Mouse (Mus musculus): ENCODE measurements around the gene Frs2. TPM values are rescaled to one million over a fixed set of nuclear protein-coding genes. Genes with fewer than 3 reads are reported as not detected.
A peak's percentile ranks its signal among the peaks of the same experiment; 100 is the strongest.

Gene Frs2
- polyA plus RNA-seq, 1 experiment = 8.8 TPM

DNA sequence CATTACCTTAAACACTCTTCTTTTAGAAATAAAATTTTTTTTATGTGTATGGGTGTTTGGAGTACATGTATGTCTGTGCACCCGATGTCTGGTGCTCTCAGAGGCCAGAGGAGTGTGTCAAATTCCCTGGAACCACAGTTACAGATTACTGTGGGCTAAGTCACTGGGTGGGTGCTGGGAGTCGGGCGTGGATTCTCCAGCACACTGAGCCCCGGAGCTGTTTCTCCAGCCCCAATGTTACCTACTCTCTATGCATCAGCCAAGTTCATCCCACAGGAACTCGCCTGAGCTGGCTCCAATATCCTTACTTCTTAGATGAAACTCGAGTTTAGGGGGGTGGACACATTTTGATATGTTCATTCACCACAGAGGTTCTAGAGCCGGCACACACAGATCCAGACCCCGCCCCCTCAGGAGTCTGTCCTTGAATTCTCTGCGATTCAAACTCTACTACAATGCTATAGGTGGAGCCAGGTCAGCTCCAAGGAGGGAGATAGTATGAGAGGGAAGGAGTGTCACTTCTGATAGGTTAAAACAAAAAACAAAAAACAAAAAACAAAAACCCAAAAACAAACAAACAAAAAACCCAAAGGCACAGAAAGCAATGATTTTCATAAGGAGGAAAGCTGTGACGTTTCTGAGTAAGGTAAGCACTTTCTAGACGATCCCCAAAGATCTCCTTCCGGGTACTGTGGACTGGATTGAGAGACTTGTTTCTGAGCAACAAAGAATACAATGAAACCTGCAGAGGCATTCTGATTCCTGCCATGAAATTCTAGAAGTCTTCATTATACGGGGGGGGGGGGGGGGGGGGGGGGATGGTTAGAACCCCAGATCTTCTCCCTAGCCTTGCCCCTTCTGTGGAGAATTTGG, 25.5 kb upstream of the Frs2 start:
- Histone ChIP-seq H3K27ac (ENCODE audit: control insufficient read depth, insufficient read depth, low read depth, low read length, poor library complexity) (no peak overlapping the region), H3K4me1 (ENCODE audit: control insufficient read depth, insufficient read depth, low read length) (no peaks in the 10 kb centered on the region)

DNA sequence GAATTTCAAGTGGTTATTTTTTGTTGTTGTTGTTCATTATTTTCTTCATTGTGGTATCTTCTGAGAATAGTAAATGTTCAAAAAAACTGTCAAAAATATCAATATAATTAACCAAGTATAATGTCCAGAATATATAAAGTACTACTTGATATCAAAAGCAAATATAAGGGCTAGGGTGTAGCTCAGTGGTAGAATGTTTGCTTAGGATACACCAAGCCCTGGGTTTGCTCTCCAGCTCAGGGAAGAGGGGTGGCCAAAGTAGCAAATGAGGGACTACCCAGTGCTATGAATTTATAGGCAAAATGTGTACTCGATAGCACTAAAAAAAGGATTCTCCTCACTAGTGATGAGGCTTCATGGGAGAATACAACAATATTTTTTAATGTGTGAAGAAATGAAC, 24.8 kb upstream of the Frs2 start:
- Histone ChIP-seq H3K27ac (ENCODE audit: control insufficient read depth, insufficient read depth, low read depth, low read length, poor library complexity) (no peak overlapping the region), H3K4me1 (ENCODE audit: control insufficient read depth, insufficient read depth, low read length) (no peaks in the 10 kb centered on the region), H3K4me3 (replicated peaks; ENCODE audit: control insufficient read depth, low read depth, low read length) (no peak overlapping the region)
- TF ChIP-seq POLR2A (IDR thresholded peaks at IDR 0.05; ENCODE audit: borderline replicate concordance, control insufficient read depth, low read depth, low read length) (no peak), CTCF (IDR thresholded peaks at IDR 0.05; ENCODE audit: control insufficient read depth, insufficient read depth, low read length) (no peak)
- 89% methylated on average over 1 of the region's 1 CpGs for WGBS

More for the DNA sequence above, 25.5 kb upstream of the Frs2 start:
- H3K4me3 ChIP-seq (replicated peaks; ENCODE audit: control insufficient read depth, low read depth, low read length) = no peak overlapping the region
- TF ChIP-seq POLR2A (IDR thresholded peaks at IDR 0.05; ENCODE audit: borderline replicate concordance, control insufficient read depth, low read depth, low read length) (no peak), CTCF (IDR thresholded peaks at IDR 0.05; ENCODE audit: control insufficient read depth, insufficient read depth, low read length) (no peak)
- 53% methylated on average over 13 of the region's 13 CpGs for WGBS

DNA sequence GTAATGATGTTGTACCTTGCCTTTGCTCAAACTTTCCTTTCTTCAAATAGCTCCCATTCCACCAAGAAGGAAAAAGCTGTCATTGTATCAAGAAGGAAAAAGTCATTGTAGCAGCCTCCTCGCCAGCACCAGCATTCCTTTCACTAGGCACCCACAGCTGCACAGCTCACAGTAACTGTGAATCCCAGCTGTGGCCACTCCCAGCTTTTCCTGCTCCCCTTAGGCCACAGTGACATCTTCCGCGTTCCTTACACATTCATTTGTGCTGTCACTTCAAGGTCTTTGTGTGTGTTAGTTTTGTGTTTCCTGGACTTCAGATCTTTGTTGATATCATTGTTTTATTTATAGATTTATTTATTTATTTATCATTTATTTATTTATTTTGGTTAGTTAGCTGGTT, 23.7 kb upstream of the Frs2 start:
- H3K27ac ChIP-seq (ENCODE audit: control insufficient read depth, insufficient read depth, low read depth, low read length, poor library complexity) = no peak overlapping the region
- peaks cover 1% of the 10 kb centered on the region for H3K4me1 ChIP-seq (ENCODE audit: control insufficient read depth, insufficient read depth, low read length)
- 91% methylated on average over 3 of the region's 3 CpGs for WGBS
- TF ChIP-seq POLR2A (IDR thresholded peaks at IDR 0.05; ENCODE audit: borderline replicate concordance, control insufficient read depth, low read depth, low read length) (no peak), CTCF (IDR thresholded peaks at IDR 0.05; ENCODE audit: control insufficient read depth, insufficient read depth, low read length) (no peak)
- no peak overlapping the region for H3K4me3 ChIP-seq (replicated peaks; ENCODE audit: control insufficient read depth, low read depth, low read length)

DNA sequence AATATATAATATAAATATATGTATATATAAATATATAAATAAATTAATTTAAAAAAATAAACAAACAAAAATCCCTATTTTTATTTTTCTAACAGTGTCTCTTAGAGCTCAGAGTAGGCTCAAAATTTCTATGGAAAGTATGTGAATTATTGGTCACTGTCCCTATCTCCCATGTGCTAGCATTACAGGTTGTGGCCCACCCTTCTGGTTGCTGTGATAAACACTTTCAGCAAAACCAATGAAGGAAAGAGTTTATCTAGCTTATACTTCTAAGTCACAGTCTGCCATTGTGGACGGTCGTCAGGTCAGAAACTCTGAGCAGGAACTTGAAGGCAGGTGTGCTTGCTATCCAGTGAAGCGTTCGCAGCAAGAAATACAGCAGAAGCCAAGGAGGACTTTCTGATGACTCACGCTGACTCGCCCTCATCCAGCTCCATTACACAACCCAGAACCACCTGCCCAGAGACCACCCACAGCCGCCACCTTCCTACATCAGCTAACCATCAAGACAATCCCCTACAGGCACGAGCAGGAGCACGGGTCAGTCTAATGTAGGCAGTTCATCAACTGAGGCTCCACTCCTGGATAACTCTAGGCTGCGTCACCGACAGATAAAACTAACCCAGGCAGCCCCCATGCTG, 18.6 kb upstream of the Frs2 start:
- Histone ChIP-seq H3K4me1 (ENCODE audit: control insufficient read depth, insufficient read depth, low read length) (peaks cover 2% of the 10 kb centered on the region), H3K4me3 (replicated peaks; ENCODE audit: control insufficient read depth, low read depth, low read length) (peak overlapping the region; percentile 45)
- 83% methylated on average over 11 of the region's 11 CpGs for WGBS

DNA sequence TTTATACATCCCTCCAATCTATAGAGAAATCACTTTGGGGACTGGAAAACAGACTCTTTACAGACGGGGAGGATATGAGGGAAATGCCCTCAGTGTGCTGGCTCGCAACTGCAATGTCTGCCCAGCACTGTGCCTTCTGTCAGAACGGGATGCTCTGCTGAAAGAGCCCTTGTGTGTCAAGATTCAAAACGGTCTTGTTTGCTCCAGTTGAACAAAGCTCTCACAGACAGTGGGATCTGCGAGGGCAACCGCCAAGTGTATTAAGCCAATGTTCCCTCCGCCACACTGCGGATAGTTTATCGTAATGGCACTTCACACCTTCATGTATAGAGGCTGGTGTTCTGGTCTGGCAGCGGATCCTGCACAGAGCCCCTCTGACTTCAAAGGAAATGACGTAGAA, 14.3 kb upstream of the Frs2 start:
- Histone ChIP-seq H3K27ac (ENCODE audit: control insufficient read depth, insufficient read depth, low read depth, low read length, poor library complexity) (no peak overlapping the region), H3K4me1 (ENCODE audit: control insufficient read depth, insufficient read depth, low read length) (peaks cover 2% of the 10 kb centered on the region), H3K4me3 (replicated peaks; ENCODE audit: control insufficient read depth, low read depth, low read length) (no peak overlapping the region)
- TF ChIP-seq POLR2A (IDR thresholded peaks at IDR 0.05; ENCODE audit: borderline replicate concordance, control insufficient read depth, low read depth, low read length) (no peak), CTCF (IDR thresholded peaks at IDR 0.05; ENCODE audit: control insufficient read depth, insufficient read depth, low read length) (no peak)
- 73% methylated on average over 11 of the region's 11 CpGs for WGBS

More for the DNA sequence above, 18.6 kb upstream of the Frs2 start:
- H3K27ac ChIP-seq (ENCODE audit: control insufficient read depth, insufficient read depth, low read depth, low read length, poor library complexity) = peak overlapping the region; percentile 6; the same call in 1 of the 2 replicates
- TF ChIP-seq CTCF (IDR thresholded peaks at IDR 0.05; ENCODE audit: control insufficient read depth, insufficient read depth, low read length) (no peak), POLR2A (IDR thresholded peaks at IDR 0.05; ENCODE audit: borderline replicate concordance, control insufficient read depth, low read depth, low read length) (no peak)

DNA sequence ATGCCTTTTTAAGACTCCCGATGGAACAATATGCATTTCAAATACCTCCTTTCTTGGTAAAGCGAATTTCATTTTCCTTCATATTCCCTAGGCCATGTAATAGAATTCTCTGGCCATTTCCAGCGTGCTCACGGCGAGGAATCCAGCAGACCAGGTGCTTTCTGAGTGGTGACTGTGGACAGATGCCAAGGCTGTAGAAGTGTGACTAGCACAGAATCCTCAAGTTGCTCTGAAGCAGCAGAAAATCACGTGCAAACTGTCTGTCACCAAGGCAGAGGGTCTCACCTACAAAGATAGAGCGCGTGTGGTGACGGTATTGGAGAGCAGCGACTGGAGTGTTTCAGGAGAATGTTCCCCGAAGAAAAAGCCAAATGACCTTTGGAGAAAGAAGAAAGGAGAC, 11.8 kb upstream of the Frs2 start:
- Histone ChIP-seq H3K27ac (ENCODE audit: control insufficient read depth, insufficient read depth, low read depth, low read length, poor library complexity) (no peak overlapping the region), H3K4me1 (ENCODE audit: control insufficient read depth, insufficient read depth, low read length) (no peaks in the 10 kb centered on the region), H3K4me3 (replicated peaks; ENCODE audit: control insufficient read depth, low read depth, low read length) (no peak overlapping the region)
- TF ChIP-seq CTCF (IDR thresholded peaks at IDR 0.05; ENCODE audit: control insufficient read depth, insufficient read depth, low read length) (no peak), POLR2A (IDR thresholded peaks at IDR 0.05; ENCODE audit: borderline replicate concordance, control insufficient read depth, low read depth, low read length) (no peak)
- 84% methylated on average over 11 of the region's 11 CpGs for WGBS

DNA sequence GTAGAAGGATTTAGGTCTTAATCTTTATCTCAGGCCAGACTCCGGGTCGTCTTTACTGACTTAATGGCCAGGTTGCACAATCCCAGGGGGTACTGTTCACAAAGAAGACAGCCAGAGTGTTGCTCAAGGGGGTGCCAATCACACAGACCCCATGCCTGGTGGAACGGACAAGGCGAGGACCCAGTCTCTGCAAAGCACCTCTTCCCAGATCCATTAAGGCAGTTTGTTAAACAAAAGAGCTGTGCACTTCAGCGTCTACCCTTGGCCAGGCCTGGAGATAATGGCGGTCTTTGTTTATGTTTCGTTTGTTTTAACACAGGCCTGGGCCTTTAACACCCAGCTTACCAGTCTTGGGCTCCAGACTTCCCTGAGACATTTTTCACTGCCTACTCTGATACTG, 3.9 kb upstream of the Frs2 start:
- H3K27ac ChIP-seq (ENCODE audit: control insufficient read depth, insufficient read depth, low read depth, low read length, poor library complexity) = no peak overlapping the region
- no peak overlapping the region for H3K4me3 ChIP-seq (replicated peaks; ENCODE audit: control insufficient read depth, low read depth, low read length)
- no peaks in the 10 kb centered on the region; the same call in 1 of the 2 replicates for H3K4me1 ChIP-seq (ENCODE audit: control insufficient read depth, insufficient read depth, low read length)
- 69% methylated on average over 7 of the region's 7 CpGs for WGBS
- no peak for TF ChIP-seq POLR2A (IDR thresholded peaks at IDR 0.05; ENCODE audit: borderline replicate concordance, control insufficient read depth, low read depth, low read length)
- no peak for TF ChIP-seq CTCF (IDR thresholded peaks at IDR 0.05; ENCODE audit: control insufficient read depth, insufficient read depth, low read length)

DNA sequence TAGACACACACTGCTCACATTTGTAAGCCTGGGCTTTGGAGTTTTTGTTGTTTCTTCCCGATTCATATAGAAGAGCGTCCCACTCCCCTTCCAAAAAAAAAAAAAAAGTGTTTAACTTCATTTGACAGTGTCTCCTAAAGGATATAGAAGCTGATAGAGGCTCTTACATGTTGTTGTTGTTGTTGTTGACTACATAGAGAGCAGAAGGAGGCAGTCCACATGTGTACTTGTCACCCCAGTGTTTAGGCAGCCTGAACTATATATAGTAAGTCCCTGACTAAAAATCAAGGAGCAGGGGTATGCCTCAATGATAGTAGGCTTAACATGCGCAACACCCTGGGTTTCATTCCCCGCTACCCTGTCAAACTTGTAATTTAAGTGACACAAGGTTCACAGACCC, 3.3 kb upstream of the Frs2 start:
- TF ChIP-seq CTCF (IDR thresholded peaks at IDR 0.05; ENCODE audit: control insufficient read depth, insufficient read depth, low read length) (no peak), POLR2A (IDR thresholded peaks at IDR 0.05; ENCODE audit: borderline replicate concordance, control insufficient read depth, low read depth, low read length) (no peak)
- H3K4me3 ChIP-seq (replicated peaks; ENCODE audit: control insufficient read depth, low read depth, low read length) = no peak overlapping the region
- H3K4me1 ChIP-seq (ENCODE audit: control insufficient read depth, insufficient read depth, low read length) = no peaks in the 10 kb centered on the region; the same call in 1 of the 2 replicates
- H3K27ac ChIP-seq (ENCODE audit: control insufficient read depth, insufficient read depth, low read depth, low read length, poor library complexity) = no peak overlapping the region
- 90% methylated on average over 4 of the region's 4 CpGs for WGBS
